Comparison of ENCODE assay signal across 8 mouse cellular contexts in genomic region chr10:41489708-41490517, GRCm38 (mm10). TPM values are rescaled to one million over a fixed set of nuclear protein-coding genes. Genes with fewer than 3 reads are reported as not detected.
A peak's percentile ranks its signal among the peaks of the same experiment; 100 is the strongest.
DNase-seq lines count a peak whose midpoint lies in the region; ATAC-seq and TF ChIP-seq lines count a peak whose summit lies in the region.

Gene Smpd2 (minus strand): TSS chr10:41490369.
Gene Ppil6 (plus strand): TSS chr10:41490439.

- no peaks in the 10 kb centered on the region for H3K9me3 ChIP-seq in heart, embryonic 10.5 days
- H3K9me3 ChIP-seq in kidney, embryonic 14.5 days (ENCODE audit: control insufficient read depth, low read length) = no peaks in the 10 kb centered on the region
- H3K9me3 ChIP-seq in limb, embryonic 15.5 days = no peaks in the 10 kb centered on the region
- H3K9me3 ChIP-seq in midbrain, postnatal 0 days (ENCODE audit: low read length) = no peaks in the 10 kb centered on the region

- peak; percentile 95 for ATAC-seq in kidney, embryonic 14.5 days (ENCODE audit: low FRiP score, low TSS enrichment)
- peak; percentile 89 for ATAC-seq in limb, embryonic 15.5 days (ENCODE audit: insufficient number of reproducible peaks, low FRiP score, low TSS enrichment, low read depth)
- peak; percentile 92 for ATAC-seq in midbrain, postnatal 0 days (ENCODE audit: low FRiP score)

- no peaks in the 10 kb centered on the region for H3K27me3 ChIP-seq in heart, embryonic 10.5 days (ENCODE audit: insufficient read depth, poor library complexity, severe bottlenecking)
- H3K27me3 ChIP-seq in kidney, embryonic 14.5 days (ENCODE audit: control insufficient read depth, insufficient read depth, low read length) = no peaks in the 10 kb centered on the region
- H3K27me3 ChIP-seq in limb, embryonic 15.5 days = no peaks in the 10 kb centered on the region
- H3K27me3 ChIP-seq in midbrain, postnatal 0 days (ENCODE audit: insufficient read depth, low read length) = no peaks in the 10 kb centered on the region

- H3K4me2 ChIP-seq in kidney, embryonic 14.5 days (replicated peaks; ENCODE audit: low read depth, low read length) = peak within 1 kb of the TSS; percentile 98
- peak within 1 kb of the TSS; percentile 100 for H3K4me2 ChIP-seq in limb, embryonic 15.5 days
- peak within 1 kb of the TSS; percentile 92 for H3K4me2 ChIP-seq in midbrain, postnatal 0 days (ENCODE audit: low read depth, low read length, poor library complexity, severe bottlenecking)

- 0 out of 2 replicates have a peak within 1 kb of the TSS, but pooled peaks have one; percentile 2 for H3K27ac ChIP-seq in embryonic fibroblast, embryonic 13.5 days (ENCODE audit: insufficient read depth, low read length)
- H3K27ac ChIP-seq in heart, embryonic 10.5 days = peak within 1 kb of the TSS; percentile 92
- H3K27ac ChIP-seq in kidney, embryonic 14.5 days (ENCODE audit: low read depth, low read length) = peak within 1 kb of the TSS; percentile 48; the same call in 1 of the 2 replicates
- H3K27ac ChIP-seq in limb, embryonic 15.5 days = peak within 1 kb of the TSS; percentile 87
- peak within 1 kb of the TSS; percentile 51; the same call in 1 of the 2 replicates for H3K27ac ChIP-seq in midbrain, postnatal 0 days (ENCODE audit: low read depth, low read length)

- peak within 1 kb of the TSS; percentile 66 for H3K4me3 ChIP-seq in embryonic fibroblast, embryonic 13.5 days (ENCODE audit: insufficient read depth, low read length)
- H3K4me3 ChIP-seq in heart, embryonic 10.5 days = peak within 1 kb of the TSS; percentile 77
- H3K4me3 ChIP-seq in kidney, embryonic 14.5 days (ENCODE audit: low read length) = peak within 1 kb of the TSS; percentile 71
- peak within 1 kb of the TSS; percentile 68 for H3K4me3 ChIP-seq in limb, embryonic 15.5 days
- H3K4me3 ChIP-seq in midbrain, postnatal 0 days (ENCODE audit: low read depth, low read length) = peak within 1 kb of the TSS; percentile 76

- H3K36me3 ChIP-seq in heart, embryonic 10.5 days = peaks cover 38% of the 10 kb centered on the region
- H3K36me3 ChIP-seq in kidney, embryonic 14.5 days (ENCODE audit: control insufficient read depth, insufficient read depth, low read length) = peaks cover 32% of the 10 kb centered on the region
- peaks cover 32% of the 10 kb centered on the region for H3K36me3 ChIP-seq in limb, embryonic 15.5 days
- peaks cover 12% of the 10 kb centered on the region; the same call in 1 of the 2 replicates for H3K36me3 ChIP-seq in midbrain, postnatal 0 days (ENCODE audit: insufficient read depth, low read length)

- no peak for TF ChIP-seq CTCF in embryonic fibroblast, embryonic 13.5 days (IDR thresholded peaks at IDR 0.05; ENCODE audit: borderline replicate concordance, insufficient read depth, low read length)
- peak; percentile 9; the same call in 1 of the 2 replicates for TF ChIP-seq CTCF in midbrain, postnatal 0 days (IDR thresholded peaks at IDR 0.05)

- TF ChIP-seq POLR2A in embryonic fibroblast, embryonic 13.5 days (IDR thresholded peaks at IDR 0.05; ENCODE audit: low read depth, low read length) = peak; percentile 87

- peaks cover 4% of the 10 kb centered on the region; the same call in 1 of the 2 replicates for H3K4me1 ChIP-seq in embryonic fibroblast, embryonic 13.5 days (ENCODE audit: control insufficient read depth, insufficient read depth, low read length)
- peaks cover 27% of the 10 kb centered on the region for H3K4me1 ChIP-seq in heart, embryonic 10.5 days
- H3K4me1 ChIP-seq in kidney, embryonic 14.5 days (ENCODE audit: control insufficient read depth, insufficient read depth, low read length) = peaks cover 15% of the 10 kb centered on the region; the same call in 1 of the 2 replicates
- H3K4me1 ChIP-seq in limb, embryonic 15.5 days = peaks cover 27% of the 10 kb centered on the region
- H3K4me1 ChIP-seq in midbrain, postnatal 0 days (ENCODE audit: insufficient read depth, low read length) = no peaks in the 10 kb centered on the region; the same call in none of the 2 replicates

- WGBS in heart, embryonic 10.5 days = under 1% methylated on average over 50 of the region's 50 CpGs
- WGBS in kidney, embryonic 14.5 days = under 1% methylated on average over 50 of the region's 50 CpGs
- WGBS in limb, embryonic 15.5 days = under 1% methylated on average over 50 of the region's 50 CpGs
- 1% methylated on average over 50 of the region's 50 CpGs for WGBS in midbrain, postnatal 0 days

- DNase-seq in A20 (ENCODE audit: low read depth, low spot score) = peak; percentile 93
- DNase-seq in brain, adult 2 months (ENCODE audit: low read depth, low spot score) = peak; percentile 95
- peak; percentile 99 for DNase-seq in heart, embryonic 10.5 days (ENCODE audit: low spot score)
- DNase-seq in midbrain, postnatal 0 days (ENCODE audit: low spot score) = peak; percentile 95
- DNase-seq in spleen, postnatal 10 days (ENCODE audit: low spot score in 2 of 2) = peak; percentile 77 to 90

- peak within 1 kb of the TSS; percentile 73 for H3K9ac ChIP-seq in kidney, embryonic 14.5 days (ENCODE audit: low read depth, low read length)
- H3K9ac ChIP-seq in limb, embryonic 15.5 days = peak within 1 kb of the TSS; percentile 66
- H3K9ac ChIP-seq in midbrain, postnatal 0 days (replicated peaks; ENCODE audit: low read length, poor library complexity, severe bottlenecking) = peak within 1 kb of the TSS; percentile 81

RNA-seq across cellular contexts. Expression of gene Smpd2, which starts in this region (rescaled TPM):
- polyA plus RNA-seq in embryonic fibroblast, embryonic 13.5 days (2011; ENCODE audit: insufficient read length, low read depth, missing spikeins) = 13.7 and 16.7 TPM in 2 replicates
- polyA plus RNA-seq in heart, embryonic 10.5 days (2016; fragmentation: Nextera tagmentation; extraction: Ambion mirVana) = 51.8 and 52.7 TPM in 2 replicates
- polyA plus RNA-seq in kidney, embryonic 14.5 days (2014; fragmentation: Nextera tagmentation; extraction: Ambion mirVana) = 53.8 and 59.2 TPM in 2 replicates
- polyA plus RNA-seq in limb, embryonic 15.5 days (2015; fragmentation: Nextera tagmentation; extraction: Ambion mirVana) = 51.4 and 56.2 TPM in 2 replicates
- 34.4 and 36.9 TPM in 2 replicates for total RNA-seq in midbrain, postnatal 0 days (2014; rRNA removed)
- 43.5 and 44.0 TPM in 2 replicates for polyA plus RNA-seq in midbrain, postnatal 0 days (2015; fragmentation: Nextera tagmentation; extraction: Ambion mirVana)

RNA-seq across cellular contexts. Expression of gene Ppil6, which starts in this region (rescaled TPM):
- polyA plus RNA-seq in embryonic fibroblast, embryonic 13.5 days (2011; ENCODE audit: insufficient read length, low read depth, missing spikeins) = not detected in 2 replicates
- polyA plus RNA-seq in heart, embryonic 10.5 days (2016; fragmentation: Nextera tagmentation; extraction: Ambion mirVana) = 0.95 and 1.3 TPM in 2 replicates
- polyA plus RNA-seq in kidney, embryonic 14.5 days (2014; fragmentation: Nextera tagmentation; extraction: Ambion mirVana) = 1.2 and 3.1 TPM in 2 replicates
- 0.18 and 0.82 TPM in 2 replicates for polyA plus RNA-seq in limb, embryonic 15.5 days (2015; fragmentation: Nextera tagmentation; extraction: Ambion mirVana)
- total RNA-seq in midbrain, postnatal 0 days (2014; rRNA removed) = 1.8 and 2.3 TPM in 2 replicates
- 4.7 and 5.3 TPM in 2 replicates for polyA plus RNA-seq in midbrain, postnatal 0 days (2015; fragmentation: Nextera tagmentation; extraction: Ambion mirVana)

Comparison
In these comparisons a context has a peak if more than half of its experiments do, and no peak if none do; other contexts are left out.
1. Peak in every context shown above with its lines: DNase-seq, ATAC-seq, H3K4me3 ChIP-seq and H3K27ac ChIP-seq.
2. H3K27ac ChIP-seq: peak in every context shown above with its lines; median percentile 92 in heart, embryonic 10.5 days; 87 in limb, embryonic 15.5 days; 51 in midbrain, postnatal 0 days; 48 in kidney, embryonic 14.5 days; 2 in embryonic fibroblast, embryonic 13.5 days.